Mouse (Mus musculus) ES-E14 (cell line): Measurements from ENCODE around the gene Myo10.

Experiments
- CHD2 ChIP-seq: IDR thresholded peaks from 2 replicates; pipeline ENCODE4 v1.6.1; 2014; ENCODE audit warnings: mild to moderate bottlenecking, low read depth, low read length, inconsistent platforms
- HCFC1 ChIP-seq: IDR thresholded peaks from 2 replicates; pipeline ENCODE4 v1.6.1; 2012; ENCODE audit warnings: low read length, inconsistent platforms, borderline replicate concordance; ENCODE audit not compliant: insufficient read depth
- MAFK ChIP-seq: IDR thresholded peaks from 2 replicates; pipeline ENCODE4 v1.6.1; 2014; ENCODE audit warnings: mild to moderate bottlenecking, low read depth, low read length, inconsistent platforms; ENCODE audit not compliant: insufficient read depth
- ZC3H11A ChIP-seq: IDR thresholded peaks from 2 replicates; pipeline ENCODE4 v1.6.1; 2012; ENCODE audit warnings: low read depth, mild to moderate bottlenecking, inconsistent platforms, low read length, borderline replicate concordance
- ZNF384 ChIP-seq: IDR thresholded peaks from 2 replicates; pipeline ENCODE4 v1.6.1; 2012; ENCODE audit warnings: low read depth, low read length, inconsistent platforms

GRCm38 (mm10) chr15:25715218-25715995 lies 93.1 kb downstream of the Myo10 start:
- TF ChIP-seq HCFC1: no peak
- TF ChIP-seq CHD2: no peak
- TF ChIP-seq ZNF384: no peak
- no peak for TF ChIP-seq MAFK
- no peak for TF ChIP-seq ZC3H11A
